ENCODE assay signal across 8 mouse cellular contexts in genomic region chr12:8297586-8298214, GRCm38 (mm10). TPM values are rescaled to one million over a fixed set of nuclear protein-coding genes. Genes with fewer than 3 reads are reported as not detected.
DNase-seq lines count a peak whose midpoint lies in the region; ATAC-seq lines count a peak whose summit lies in the region.

No protein-coding gene starts in this region.

- DNase-seq in kidney, adult 18-20 months: no peak
- no peak for DNase-seq in thymus, postnatal 14 days
- no peak for DNase-seq in urinary bladder, postnatal 10 days (ENCODE audit: low spot score)

- H3K36me3 ChIP-seq in kidney, embryonic 15.5 days: no peaks in the 10 kb centered on the region
- no peaks in the 10 kb centered on the region for H3K36me3 ChIP-seq in embryonic facial prominence, embryonic 13.5 days
- no peaks in the 10 kb centered on the region for H3K36me3 ChIP-seq in intestine, embryonic 16.5 days (ENCODE audit: control insufficient read depth, insufficient read depth, low read length)
- H3K36me3 ChIP-seq in neural tube, embryonic 13.5 days: no peaks in the 10 kb centered on the region

- H3K4me3 ChIP-seq in kidney, embryonic 15.5 days (replicated peaks): peak overlapping the region; percentile 43
- peak overlapping the region; percentile 60 for H3K4me3 ChIP-seq in embryonic facial prominence, embryonic 13.5 days
- peak overlapping the region; percentile 49 for H3K4me3 ChIP-seq in intestine, embryonic 16.5 days (ENCODE audit: low read length)
- peak overlapping the region; percentile 40 for H3K4me3 ChIP-seq in neural tube, embryonic 13.5 days

- no peak overlapping the region for H3K27ac ChIP-seq in kidney, embryonic 15.5 days
- H3K27ac ChIP-seq in embryonic facial prominence, embryonic 13.5 days: no peak overlapping the region
- H3K27ac ChIP-seq in intestine, embryonic 16.5 days (ENCODE audit: low read length): no peak overlapping the region
- H3K27ac ChIP-seq in neural tube, embryonic 13.5 days (replicated peaks): no peak overlapping the region

- 7% methylated on average over 34 of the region's 34 CpGs for WGBS in kidney, embryonic 15.5 days
- 6% methylated on average over 34 of the region's 34 CpGs for WGBS in embryonic facial prominence, embryonic 13.5 days
- 5% methylated on average over 34 of the region's 34 CpGs for WGBS in intestine, embryonic 16.5 days
- WGBS in neural tube, embryonic 13.5 days: 4% methylated on average over 34 of the region's 34 CpGs

- ATAC-seq in kidney, embryonic 15.5 days (replicated peaks; ENCODE audit: low FRiP score): no peak; the same call in 1 of the 2 replicates
- no peak for ATAC-seq in embryonic facial prominence, embryonic 13.5 days (ENCODE audit: insufficient number of reproducible peaks, insufficient read depth, low FRiP score, low TSS enrichment, low read depth)
- no peak for ATAC-seq in intestine, embryonic 16.5 days
- ATAC-seq in neural tube, embryonic 13.5 days (ENCODE audit: low read depth): 0 out of 2 replicates have a peak, but pooled peaks have one; percentile 21
- no peak for ATAC-seq in megakaryocyte progenitor cell, adult 5-6 weeks (replicated peaks; ENCODE audit: poor library complexity)

- H3K9ac ChIP-seq in kidney, embryonic 15.5 days: no peak overlapping the region
- H3K9ac ChIP-seq in embryonic facial prominence, embryonic 13.5 days: peak overlapping the region; percentile 64
- H3K9ac ChIP-seq in intestine, embryonic 16.5 days (ENCODE audit: low read depth, low read length): no peak overlapping the region
- 0 out of 2 replicates have a peak overlapping the region, but pooled peaks have one; percentile 53 for H3K9ac ChIP-seq in neural tube, embryonic 13.5 days

- H3K27me3 ChIP-seq in kidney, embryonic 15.5 days: peaks cover 89% of the 10 kb centered on the region
- peaks cover 89% of the 10 kb centered on the region for H3K27me3 ChIP-seq in embryonic facial prominence, embryonic 13.5 days
- H3K27me3 ChIP-seq in intestine, embryonic 16.5 days (replicated peaks; ENCODE audit: control insufficient read depth, insufficient read depth, low read length): peaks cover 62% of the 10 kb centered on the region
- peaks cover 94% of the 10 kb centered on the region for H3K27me3 ChIP-seq in neural tube, embryonic 13.5 days

- H3K4me1 ChIP-seq in kidney, embryonic 15.5 days: peaks cover 39% of the 10 kb centered on the region
- H3K4me1 ChIP-seq in embryonic facial prominence, embryonic 13.5 days: peaks cover 55% of the 10 kb centered on the region
- peaks cover 21% of the 10 kb centered on the region for H3K4me1 ChIP-seq in intestine, embryonic 16.5 days (ENCODE audit: control insufficient read depth, insufficient read depth, low read length)
- peaks cover 40% of the 10 kb centered on the region for H3K4me1 ChIP-seq in neural tube, embryonic 13.5 days (replicated peaks)

- H3K4me2 ChIP-seq in kidney, embryonic 15.5 days: peak overlapping the region; percentile 70
- H3K4me2 ChIP-seq in embryonic facial prominence, embryonic 13.5 days: peak overlapping the region; percentile 86
- H3K4me2 ChIP-seq in intestine, embryonic 16.5 days (ENCODE audit: low read depth, low read length): peak overlapping the region; percentile 73
- peak overlapping the region; percentile 57 for H3K4me2 ChIP-seq in neural tube, embryonic 13.5 days

- no peaks in the 10 kb centered on the region for H3K9me3 ChIP-seq in kidney, embryonic 15.5 days (replicated peaks)
- no peaks in the 10 kb centered on the region for H3K9me3 ChIP-seq in embryonic facial prominence, embryonic 13.5 days
- no peaks in the 10 kb centered on the region for H3K9me3 ChIP-seq in intestine, embryonic 16.5 days (ENCODE audit: control insufficient read depth, low read length)
- H3K9me3 ChIP-seq in neural tube, embryonic 13.5 days: no peaks in the 10 kb centered on the region

RNA-seq across cellular contexts. Expression of gene Gdf7, which starts 4.1 kb away (rescaled TPM):
- 1.1 and 1.2 TPM in 2 replicates for polyA plus RNA-seq in kidney, embryonic 15.5 days (2015; fragmentation: Nextera tagmentation; extraction: Ambion mirVana)
- 1.6 and 2.1 TPM in 2 replicates for polyA plus RNA-seq in embryonic facial prominence, embryonic 13.5 days (2015; fragmentation: Nextera tagmentation; extraction: Ambion mirVana)
- polyA plus RNA-seq in intestine, embryonic 16.5 days (2015; fragmentation: Nextera tagmentation; extraction: Ambion mirVana): not detected in 2 replicates
- polyA plus RNA-seq in neural tube, embryonic 13.5 days (2015; fragmentation: Nextera tagmentation; extraction: Ambion mirVana): 0.43 and 0.49 TPM in 2 replicates
- total RNA-seq in megakaryocyte progenitor cell, adult 5-6 weeks (2015): not detected in 2 replicates
- total RNA-seq in megakaryocyte progenitor cell, adult 5-6 weeks (2017): not detected in 2 replicates

RNA-seq across cellular contexts. Expression of gene Hs1bp3, which starts 15.5 kb away (rescaled TPM):
- polyA plus RNA-seq in kidney, embryonic 15.5 days (2015; fragmentation: Nextera tagmentation; extraction: Ambion mirVana): 14.2 and 16.5 TPM in 2 replicates
- 19.0 and 19.2 TPM in 2 replicates for polyA plus RNA-seq in embryonic facial prominence, embryonic 13.5 days (2015; fragmentation: Nextera tagmentation; extraction: Ambion mirVana)
- 30.3 and 32.5 TPM in 2 replicates for polyA plus RNA-seq in intestine, embryonic 16.5 days (2015; fragmentation: Nextera tagmentation; extraction: Ambion mirVana)
- polyA plus RNA-seq in neural tube, embryonic 13.5 days (2015; fragmentation: Nextera tagmentation; extraction: Ambion mirVana): 10.6 and 11.3 TPM in 2 replicates
- total RNA-seq in megakaryocyte progenitor cell, adult 5-6 weeks (2015): 5.6 and 8.3 TPM in 2 replicates
- 4.4 and 7.4 TPM in 2 replicates for total RNA-seq in megakaryocyte progenitor cell, adult 5-6 weeks (2017)

Comparison
In these comparisons a context has a peak if more than half of its experiments do, and no peak if none do; other contexts are left out.
1. H3K9ac ChIP-seq: peak in embryonic facial prominence, embryonic 13.5 days (single experiment) and neural tube, embryonic 13.5 days (single experiment); none in kidney, embryonic 15.5 days (single experiment) and intestine, embryonic 16.5 days (single experiment).
2. Peak in every context shown above with its lines, with median percentiles within 50 percentile points of each other: H3K4me2 ChIP-seq and H3K4me3 ChIP-seq.